Mouse (Mus musculus): ENCODE results near the gene Sgsm2. TPM values are rescaled to one million over a fixed set of nuclear protein-coding genes. Genes with fewer than 3 reads are reported as not detected.

Gene Sgsm2
- 10 to 100 TPM; 10.5 to 12.0 TPM for total RNA-seq (2021)
- long read RNA-seq, experiment 1, partial matches to known transcripts, result 1 of 16 reads
- long read RNA-seq, experiment 1, other reads (novel, unspliced or antisense), result 15 of 16 reads
- long read RNA-seq, experiment 2, full-length matches to known transcripts, result 3 of 10 reads
- long read RNA-seq, experiment 2, partial matches to known transcripts, result 0 of 10 reads
- long read RNA-seq, experiment 2, other reads (novel, unspliced or antisense), result 7 of 10 reads

DNA sequence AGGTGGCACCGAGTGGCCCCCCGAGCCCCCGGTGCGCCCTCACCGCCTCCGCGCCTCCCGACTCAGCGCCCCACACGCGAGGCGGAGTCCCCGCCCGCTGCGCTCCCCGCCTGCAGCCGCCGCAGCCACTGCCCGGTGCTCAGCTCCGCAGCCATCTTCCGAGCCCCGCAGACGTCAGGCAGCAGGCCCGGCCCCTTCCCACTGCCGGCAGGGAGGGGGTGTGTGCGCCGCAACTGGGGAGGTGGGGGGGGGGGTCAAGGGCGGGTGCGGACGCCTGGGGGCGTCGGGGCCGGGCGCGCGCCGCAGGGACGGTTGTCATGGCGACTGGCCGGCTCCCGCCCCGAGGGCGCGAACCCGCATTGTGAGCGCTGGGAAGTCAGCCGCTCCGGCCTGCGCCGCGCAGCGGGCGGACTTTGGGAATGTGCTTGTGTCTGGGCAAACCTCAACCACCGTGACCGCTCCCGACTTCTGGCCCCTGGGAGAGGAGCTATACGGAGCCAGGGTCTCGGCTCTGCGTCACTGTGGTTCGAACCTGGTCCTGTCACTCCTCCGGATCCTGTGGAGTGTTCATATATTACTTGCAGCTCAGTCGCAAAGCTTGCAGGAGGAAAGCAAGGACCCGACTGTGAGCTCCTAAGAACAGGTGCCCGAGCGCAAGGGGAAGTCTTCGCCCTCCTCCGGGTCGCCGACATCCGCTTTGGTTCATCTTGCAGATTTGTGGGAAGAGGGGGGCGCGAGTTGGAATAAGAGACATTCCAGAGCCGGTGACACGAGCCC lies at the start of gene Sgsm2:
Gene Sgsm2 (minus strand): TSS at position 160 of the 777 bp plus-strand sequence.
- DNase-seq (ENCODE audit: low spot score in 2 of 2), result peak; percentile 42 to 64

DNA sequence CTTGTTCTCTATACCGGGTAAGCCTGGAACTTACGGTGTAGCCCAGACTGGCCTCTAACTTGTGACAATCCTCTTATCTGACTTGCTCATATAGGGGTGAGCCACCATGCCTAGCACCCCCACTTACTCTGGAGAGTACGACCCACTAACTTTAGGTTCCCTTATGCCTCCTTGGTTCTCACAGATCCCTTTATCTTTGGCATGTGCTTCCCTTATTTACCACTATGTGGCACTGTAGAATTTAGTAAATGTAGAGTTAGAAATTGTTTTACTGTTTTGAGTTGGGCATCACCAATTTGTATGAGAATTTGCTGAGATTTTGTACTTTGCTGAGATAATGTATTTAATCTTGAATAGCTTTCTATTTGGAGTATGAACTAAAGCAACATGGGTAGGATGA lies 49.5 kb upstream of the Sgsm2 start:
- DNase-seq (ENCODE audit: low spot score in 2 of 2), result no peak

DNA sequence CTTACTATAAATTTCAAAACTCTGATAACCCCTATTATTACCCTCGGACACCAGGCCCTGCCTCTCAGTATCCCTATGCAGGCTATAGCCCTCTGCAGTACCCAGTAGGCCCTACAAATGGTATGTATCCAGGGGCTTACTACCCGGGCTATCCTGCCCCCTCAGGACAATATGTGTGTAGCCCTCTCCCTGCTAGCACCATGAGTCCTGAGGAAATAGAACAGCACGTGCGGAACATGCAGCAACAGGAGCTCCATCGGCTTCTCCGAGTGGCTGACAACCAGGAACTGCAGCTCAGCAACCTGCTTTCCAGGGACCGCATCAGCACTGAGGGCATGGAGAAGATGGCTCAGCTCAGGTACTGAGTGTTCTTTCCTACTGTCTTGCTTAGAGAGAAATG lies 33.5 kb upstream of the Sgsm2 start:
- no peak for DNase-seq (ENCODE audit: low spot score in 2 of 2)

DNA sequence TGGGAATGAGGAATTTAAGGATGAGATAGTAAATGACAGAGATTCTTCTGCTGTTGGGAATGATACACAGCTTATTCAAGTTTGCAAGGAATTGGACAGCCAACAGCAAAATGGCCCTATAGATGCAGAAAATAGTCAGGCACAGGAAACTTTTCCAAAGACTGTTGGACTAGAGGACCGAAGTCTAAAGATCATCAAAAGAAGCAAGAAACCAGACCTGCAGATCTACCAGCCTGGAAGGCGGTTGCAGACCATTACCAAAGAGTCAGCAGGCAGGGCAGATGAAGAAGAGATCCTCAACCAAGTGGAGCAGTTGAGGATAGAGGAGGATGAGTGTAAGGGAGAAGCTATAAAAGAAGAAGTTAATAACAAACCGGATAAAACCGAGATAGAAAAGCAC lies 32.3 kb upstream of the Sgsm2 start:
- DNase-seq (ENCODE audit: low spot score in 2 of 2), result no peak

DNA sequence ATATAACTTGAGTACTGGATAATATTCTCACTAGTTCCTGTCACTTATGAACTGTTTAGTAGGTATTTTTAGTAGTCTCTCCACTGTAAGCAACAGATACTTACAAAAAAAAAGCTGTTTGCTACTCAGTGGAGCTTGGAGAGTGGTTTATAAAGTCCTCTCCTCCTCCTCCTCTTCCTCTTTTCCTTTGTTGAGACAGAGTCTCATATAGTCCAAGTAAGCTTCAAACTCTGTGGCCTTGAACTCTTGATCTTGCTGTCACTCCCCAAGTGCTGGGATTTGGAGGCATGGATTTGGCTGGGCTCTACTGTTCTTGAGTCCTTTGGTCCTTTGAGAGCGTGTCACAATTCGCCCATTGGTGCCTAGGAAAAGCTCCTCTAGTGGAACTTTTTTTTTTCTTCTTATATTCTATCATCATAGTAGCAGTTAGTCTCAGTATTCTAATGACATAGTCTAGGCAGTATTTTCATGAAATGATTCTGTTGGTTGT lies 30.4 kb upstream of the Sgsm2 start:
- no peak for DNase-seq (ENCODE audit: low spot score in 2 of 2)

DNA sequence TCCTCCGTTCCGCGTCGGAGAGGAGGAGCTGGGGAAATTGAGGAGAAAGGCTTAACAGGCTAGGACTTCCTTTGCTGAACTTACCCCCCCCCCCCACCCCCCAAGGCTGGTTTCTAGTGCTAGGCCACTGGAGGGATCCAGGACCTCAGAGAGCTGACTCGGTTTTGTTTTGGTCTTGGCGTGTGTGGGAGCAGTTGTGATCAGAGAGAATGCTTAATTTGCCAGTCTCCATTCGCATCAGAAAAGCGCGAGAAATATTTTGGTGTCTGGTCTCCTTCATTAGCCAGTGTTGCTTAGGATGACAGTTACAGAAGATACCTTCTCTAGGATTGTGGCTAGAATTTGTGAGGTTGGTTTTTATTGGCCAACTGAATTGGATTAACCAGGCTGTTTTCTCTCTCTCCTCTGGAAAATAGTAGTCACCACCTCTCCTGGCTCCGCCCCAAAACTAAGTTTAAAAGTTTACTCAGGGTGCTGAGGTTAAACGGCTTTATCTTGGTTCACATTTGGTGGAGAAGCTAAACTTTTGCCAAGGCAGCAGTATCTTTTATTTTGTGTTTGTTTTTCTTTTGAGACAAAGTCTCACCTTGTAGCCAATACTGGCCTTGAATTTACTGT lies 29.6 kb upstream of the Sgsm2 start:
- peak in 1 of 2 experiments; percentile 11 for DNase-seq (ENCODE audit: low spot score in 2 of 2)

DNA sequence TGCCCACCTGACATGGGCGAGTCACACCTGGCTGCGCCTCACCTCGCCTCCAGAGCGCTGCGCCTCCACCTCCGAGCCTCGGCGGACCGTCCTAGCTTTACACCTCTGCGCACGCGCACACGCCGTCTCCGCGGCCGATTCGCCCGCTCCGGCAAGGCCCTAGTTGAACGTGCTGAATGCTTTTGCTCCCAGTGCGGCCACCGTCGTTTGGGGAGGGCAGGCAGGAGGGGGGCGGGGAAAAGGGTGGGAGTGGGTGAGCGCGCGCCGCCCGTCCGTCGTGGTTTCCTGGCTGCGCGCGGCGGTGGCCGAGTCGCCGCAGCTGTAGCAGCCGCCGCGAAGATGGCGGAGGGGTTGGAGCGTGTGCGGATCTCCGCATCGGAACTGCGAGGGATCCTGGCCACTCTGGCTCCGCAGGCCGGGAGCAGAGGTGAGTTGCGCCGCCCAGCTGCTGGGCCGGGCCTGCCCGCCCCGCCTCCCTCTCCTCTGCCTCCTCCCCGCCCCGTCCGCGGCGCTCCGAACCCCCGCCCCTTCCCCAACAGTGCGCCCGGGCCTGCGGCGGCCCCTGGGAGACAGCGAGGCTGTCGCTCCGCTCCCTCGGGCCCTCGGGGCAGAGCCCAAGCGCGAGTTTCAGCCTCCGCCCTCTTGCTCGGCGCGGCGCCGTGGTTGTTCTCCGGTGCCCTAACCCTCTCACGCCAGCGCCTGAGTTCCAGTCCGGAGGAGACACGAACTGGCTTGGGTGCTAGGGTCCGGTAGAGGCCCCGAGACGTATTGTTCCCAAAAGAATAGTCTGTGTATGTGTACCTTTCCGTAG lies 28.9 kb upstream of the Sgsm2 start, which contains the start of the genes Smg6 and Srr:
Gene Smg6 (plus strand): TSS at position 247 of the 811 bp plus-strand sequence.
Gene Srr (minus strand): TSS at position 372 of the 811 bp plus-strand sequence.
- peak; percentile 93 to 95 for DNase-seq (ENCODE audit: low spot score in 2 of 2)

DNA sequence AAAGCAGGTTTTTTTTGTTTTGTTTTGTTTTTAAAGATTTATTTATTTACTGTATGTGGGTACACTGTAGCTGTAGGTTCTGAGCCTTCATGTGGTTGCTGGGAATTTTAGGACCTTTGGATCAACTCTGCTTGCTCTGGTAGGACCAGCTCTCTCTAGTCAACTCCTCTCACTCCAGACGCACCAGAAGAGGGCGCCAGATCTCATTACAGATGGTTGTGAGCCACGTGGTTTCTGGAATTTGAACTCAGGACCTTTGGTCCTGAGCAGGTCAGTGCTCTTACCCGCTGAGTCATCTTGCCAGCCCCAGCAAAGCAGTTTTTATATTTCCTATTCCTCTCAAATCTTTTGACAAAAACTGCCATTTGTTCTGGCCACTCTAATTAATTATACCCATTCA lies 27.3 kb upstream of the Sgsm2 start:
- DNase-seq (ENCODE audit: low spot score in 2 of 2), result peak in 1 of 2 experiments; percentile 14

DNA sequence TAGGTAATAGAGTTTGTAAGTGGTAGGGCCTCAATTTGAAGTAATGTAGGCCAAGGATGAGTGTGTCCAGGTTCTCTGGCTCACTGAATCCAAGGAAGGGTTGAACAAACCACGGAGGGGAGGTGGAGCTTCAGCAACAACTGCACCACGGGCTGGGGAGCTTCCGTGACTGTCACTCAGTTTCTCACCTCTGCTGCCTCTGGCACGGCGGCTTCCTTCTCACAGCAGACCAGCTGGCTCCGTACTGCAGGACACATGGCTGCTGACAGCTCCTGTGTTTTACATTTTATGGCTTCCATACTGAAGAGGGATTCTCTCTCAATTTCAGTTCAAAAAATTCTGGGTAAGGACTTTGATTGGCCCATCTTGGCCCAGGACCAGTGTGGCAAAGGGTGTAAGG lies 22.4 kb upstream of the Sgsm2 start:
- DNase-seq (ENCODE audit: low spot score in 2 of 2), result no peak

DNA sequence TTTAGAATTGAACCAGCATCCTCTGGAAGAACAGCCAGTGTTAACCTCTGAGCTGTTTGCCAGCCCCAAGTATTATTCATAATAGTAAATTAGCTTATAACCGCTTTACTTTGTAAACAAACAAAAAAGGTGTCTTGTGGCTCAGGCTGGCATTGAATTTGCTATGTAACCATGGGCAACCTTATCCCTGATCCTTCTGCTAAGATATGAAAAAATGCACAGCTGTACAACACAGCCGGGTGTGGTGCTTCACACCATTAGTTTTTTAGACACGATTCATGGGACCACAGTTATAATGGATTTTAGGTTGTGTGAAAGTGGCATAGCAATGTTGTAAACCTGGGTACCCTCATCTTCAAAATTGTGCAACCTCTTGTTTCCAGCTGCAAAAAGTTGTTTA lies 15.6 kb upstream of the Sgsm2 start:
- DNase-seq (ENCODE audit: low spot score in 2 of 2), result no peak

DNA sequence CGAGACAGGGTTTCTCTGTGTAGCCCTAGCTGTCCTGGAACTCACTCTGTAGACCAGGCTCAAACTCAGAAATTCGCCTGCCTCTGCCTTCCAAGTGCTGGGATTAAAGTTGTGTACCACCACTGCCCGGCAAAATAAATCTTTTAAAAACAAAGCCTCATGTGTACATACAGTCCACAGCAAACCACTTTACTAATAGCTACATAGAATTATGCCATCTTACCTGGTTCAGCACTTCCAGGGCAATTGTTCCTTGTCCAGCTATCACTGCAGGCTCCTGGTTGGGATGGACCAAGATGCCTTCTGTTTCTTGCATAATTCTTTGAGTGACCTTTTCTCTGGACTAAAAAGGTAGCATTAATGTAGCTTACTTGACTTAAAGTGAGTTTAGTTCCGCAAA lies 13.1 kb upstream of the Sgsm2 start:
- DNase-seq (ENCODE audit: low spot score in 2 of 2), result no peak

DNA sequence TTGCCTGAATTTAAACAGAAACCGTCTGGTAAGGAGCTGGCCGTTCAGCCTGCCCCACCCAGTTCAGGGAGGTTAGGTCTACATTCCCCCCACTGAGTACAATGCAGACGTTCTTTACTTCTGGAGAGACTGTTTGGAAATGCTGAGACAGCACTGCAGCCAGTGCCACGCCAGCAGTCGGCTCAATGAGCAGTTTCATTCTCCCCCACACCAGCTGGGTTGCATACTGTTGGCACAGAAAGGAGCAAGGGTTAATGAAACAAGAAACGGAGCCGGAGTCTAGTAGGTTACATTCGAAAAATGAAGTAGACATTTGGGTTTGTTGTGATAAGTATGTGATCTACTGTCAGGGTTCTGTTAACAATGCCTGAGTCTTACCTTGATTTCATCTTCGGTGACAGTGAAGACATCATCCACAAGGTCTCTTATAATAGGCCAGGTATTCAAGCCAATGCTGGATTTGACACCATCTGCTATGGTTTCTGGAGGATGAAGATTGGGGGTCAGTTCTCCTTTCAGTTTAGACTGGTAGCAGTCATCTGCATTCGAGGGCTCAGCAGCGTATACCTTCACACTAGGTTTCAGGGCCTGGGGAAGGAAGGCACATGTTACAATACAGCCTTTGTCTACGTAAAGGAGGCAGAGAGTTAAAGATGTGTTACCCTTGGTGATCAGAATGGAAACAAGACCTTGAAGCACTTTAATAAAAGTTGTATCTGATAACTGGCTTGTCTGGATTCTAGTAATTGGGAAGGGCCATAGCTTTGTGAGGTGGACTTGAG lies 11.9 kb upstream of the Sgsm2 start:
- DNase-seq (ENCODE audit: low spot score in 2 of 2), result no peak

DNA sequence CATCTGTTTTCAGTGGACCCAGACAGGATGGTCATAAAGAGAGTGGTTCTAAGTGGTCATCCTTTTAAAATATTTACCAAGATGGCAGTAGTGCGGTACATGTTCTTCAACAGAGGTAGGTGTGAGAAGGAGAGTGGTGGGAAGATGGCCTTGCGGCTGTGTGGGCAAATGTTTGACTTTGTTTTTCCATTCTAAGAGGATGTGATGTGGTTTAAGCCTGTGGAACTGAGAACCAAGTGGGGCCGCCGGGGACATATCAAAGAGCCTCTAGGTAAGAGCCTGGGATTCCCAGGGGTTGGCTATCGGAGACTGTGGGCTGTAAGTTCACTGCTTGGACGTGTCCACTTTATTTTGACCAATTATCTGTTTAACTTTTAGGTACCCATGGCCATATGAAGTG lies 11.0 kb upstream of the Sgsm2 start:
- DNase-seq (ENCODE audit: low spot score in 2 of 2), result no peak

DNA sequence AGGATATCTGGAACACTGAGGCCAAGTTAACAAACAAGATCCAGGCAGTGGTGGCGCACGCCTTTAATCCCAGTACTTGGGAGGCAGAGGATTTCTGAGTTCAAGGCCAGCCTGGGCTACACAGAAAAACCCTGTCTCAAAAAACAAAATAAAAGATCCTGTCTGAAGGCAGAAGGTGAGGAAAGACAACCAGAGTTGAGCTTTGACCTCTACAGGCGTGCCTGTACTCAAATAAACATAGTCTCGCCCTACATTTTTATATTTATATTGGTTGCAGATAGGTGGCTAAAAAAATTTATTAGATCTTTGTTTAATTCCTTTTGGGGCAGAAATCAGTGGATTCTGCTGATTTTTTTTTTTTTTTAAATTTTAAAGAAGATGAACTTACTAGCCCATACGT lies 5.6 kb upstream of the Sgsm2 start:
- no peak for DNase-seq (ENCODE audit: low spot score in 2 of 2)

DNA sequence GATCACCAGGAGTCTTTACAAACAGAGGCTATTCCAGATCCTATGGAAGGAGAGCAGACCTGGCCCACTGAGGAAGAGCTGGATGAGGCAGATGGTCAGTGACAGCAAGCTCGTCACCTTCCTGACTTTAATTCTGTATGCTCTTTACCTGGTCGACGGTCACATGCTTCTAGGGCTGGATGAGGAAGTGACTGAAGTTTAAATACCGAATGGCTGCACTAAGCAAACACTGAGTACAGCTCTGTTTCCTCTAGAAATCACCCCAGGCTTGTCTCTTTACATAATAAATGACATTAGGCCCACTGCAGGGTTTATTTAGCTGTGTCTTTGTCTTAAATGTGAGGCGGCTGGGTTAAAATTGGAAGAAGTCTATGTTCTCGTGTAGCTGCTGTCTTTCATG lies 4.7 kb upstream of the Sgsm2 start:
- no peak for DNase-seq (ENCODE audit: low spot score in 2 of 2)

DNA sequence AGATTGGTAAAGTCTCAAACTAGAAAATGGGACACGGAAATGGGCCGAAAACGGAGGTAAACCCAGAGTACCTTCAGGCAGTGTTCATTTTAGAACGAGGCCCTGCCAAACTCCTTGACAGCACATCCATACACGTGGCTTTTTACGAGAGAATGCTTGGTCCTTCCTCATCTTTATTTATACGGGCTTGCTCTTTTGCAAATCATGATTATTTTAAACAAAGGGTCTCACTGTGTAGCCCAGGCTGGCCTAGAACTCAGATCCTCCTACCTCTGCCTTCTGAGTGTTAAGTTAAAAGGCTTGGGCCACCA lies 1.6 kb upstream of the Sgsm2 start:
- DNase-seq (ENCODE audit: low spot score in 2 of 2), result no peak

DNA sequence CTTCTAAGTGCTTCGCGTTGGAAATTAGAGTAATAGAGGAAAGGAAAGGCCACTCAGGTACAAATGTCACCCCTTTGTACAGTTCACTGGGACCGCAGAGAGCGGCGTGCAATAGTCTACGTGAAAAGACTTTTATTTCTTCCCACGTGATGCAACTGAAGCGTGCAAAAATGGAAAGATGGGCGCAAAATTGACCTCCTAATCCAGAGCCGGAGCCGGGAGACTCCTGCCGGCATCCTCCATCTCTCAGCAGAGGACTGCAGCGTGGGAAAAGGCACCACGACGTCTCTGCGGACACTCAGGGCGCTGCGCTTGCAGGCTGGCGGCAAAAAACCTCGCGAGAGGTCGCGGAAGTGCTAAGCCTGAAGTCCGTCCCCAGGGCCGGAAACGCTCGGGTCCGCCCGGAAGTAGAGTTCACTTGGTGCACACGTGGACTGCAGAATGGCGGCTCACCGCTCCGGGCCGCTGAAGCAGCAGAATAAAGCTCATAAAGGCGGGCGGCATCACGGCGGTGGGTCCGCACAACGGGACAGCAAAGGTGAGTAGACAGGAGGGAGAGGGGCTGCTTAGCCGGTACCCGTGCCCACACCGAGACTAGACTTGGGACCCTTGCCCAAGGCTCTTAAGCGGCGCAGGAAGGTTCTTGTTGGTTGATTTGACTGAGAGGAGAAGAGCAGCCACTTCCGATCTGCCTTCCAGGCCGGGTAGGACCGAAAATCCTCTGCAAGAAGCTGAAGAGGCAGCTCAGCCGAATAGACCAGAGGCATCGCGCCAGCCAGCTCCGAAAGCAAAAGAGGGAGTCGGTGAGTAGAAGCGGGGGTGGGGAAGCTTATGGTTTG lies 1.0 kb upstream of the Sgsm2 start, which contains the start of gene Tsr1:
Gene Tsr1 (plus strand): TSS at position 394 of the 839 bp plus-strand sequence.
- peak; percentile 85 to 91 for DNase-seq (ENCODE audit: low spot score in 2 of 2)

DNA sequence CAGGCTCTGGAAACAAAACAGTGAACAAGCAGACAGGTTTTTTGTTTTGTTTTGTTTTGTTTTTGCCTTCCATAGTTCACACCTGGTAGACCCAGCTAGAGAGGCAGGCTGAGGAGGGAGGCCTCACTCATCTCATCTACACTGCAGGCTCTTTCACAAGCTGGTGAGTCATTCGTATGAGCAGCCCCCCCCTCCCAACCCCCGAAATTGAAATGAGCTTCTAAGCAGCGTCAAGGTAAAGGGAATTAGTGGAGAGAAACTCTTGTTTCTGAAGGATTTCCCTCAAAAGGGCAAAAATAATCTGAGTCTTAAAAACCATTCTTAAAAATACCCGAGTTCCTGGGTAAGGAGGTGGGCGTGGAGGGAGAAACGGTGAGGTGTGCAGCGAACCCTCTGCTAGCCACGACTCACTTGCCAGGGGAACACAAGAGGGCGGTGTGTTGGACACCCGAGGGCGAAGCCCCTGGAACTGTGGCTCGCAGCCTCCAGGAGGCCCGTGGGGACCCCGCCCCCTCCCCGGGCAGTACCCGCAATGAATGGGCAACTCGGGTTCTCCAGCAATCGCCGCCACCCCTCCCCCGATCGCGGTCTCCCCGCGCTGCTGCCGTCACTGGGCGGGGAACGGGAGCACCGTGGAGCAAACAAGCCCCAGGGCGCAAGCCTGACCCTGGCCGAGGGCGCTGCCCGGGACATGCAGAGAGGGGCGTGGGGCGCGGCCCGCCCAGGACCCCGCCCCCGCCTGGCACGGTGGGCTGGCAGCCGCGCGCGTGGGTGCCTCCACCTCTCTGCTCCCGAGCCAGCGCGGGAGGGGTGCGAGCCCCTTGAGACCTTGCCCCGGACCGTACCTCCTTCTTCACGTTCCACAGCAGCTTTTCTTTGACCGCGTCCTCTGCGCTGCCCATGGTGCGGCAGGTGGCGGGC lies 620 bp downstream of the Sgsm2 start:
- DNase-seq (ENCODE audit: low spot score in 2 of 2), result peak; percentile 35 to 62
